Mouse (Mus musculus): ENCODE results near the gene Apc2.

GRCm38 (mm10) chr10:80352727-80353126 lies 57.0 kb downstream of the Apc2 start:
- TF ChIP-seq POLR2A (IDR thresholded peaks at IDR 0.05; ENCODE audit: insufficient read length, low read depth) = no peak
- TF ChIP-seq USF1 (IDR thresholded peaks at IDR 0.05; ENCODE audit: low read depth) = no peak
- no peak for TF ChIP-seq E2F4 (IDR thresholded peaks at IDR 0.05; ENCODE audit: insufficient read depth)
- no peak for TF ChIP-seq POLR2AphosphoS2 (IDR thresholded peaks at IDR 0.05; ENCODE audit: insufficient read length, low read depth)
- no peak for TF ChIP-seq MAX (IDR thresholded peaks at IDR 0.05; ENCODE audit: low read depth)
- no peak for TF ChIP-seq MYOD1 (IDR thresholded peaks at IDR 0.05; ENCODE audit: control insufficient read depth in 1 of 3, insufficient read length in 2 of 3, low read depth in 2 of 3)
- TF ChIP-seq MYOG (IDR thresholded peaks at IDR 0.05; ENCODE audit: control insufficient read depth in 1 of 3, insufficient read depth in 1 of 3, insufficient read length in 2 of 3, low read depth in 2 of 3) = no peak
- TF ChIP-seq REST (IDR thresholded peaks at IDR 0.05; ENCODE audit: insufficient read depth, insufficient read length) = no peak
- TF ChIP-seq SRF (IDR thresholded peaks at IDR 0.05; ENCODE audit: control insufficient read depth, insufficient read length, low read depth) = no peak
- TF ChIP-seq TCF12 (IDR thresholded peaks at IDR 0.05; ENCODE audit: insufficient read depth, poor library complexity, severe bottlenecking) = no peak
